Mouse (Mus musculus) retina, adult 2 months (tissue): ENCODE data around the gene Klhl26.
"Not testable (repeated sequence)": the region's sequence is repeated elsewhere in the genome, so short reads cannot be mapped to it uniquely, and the experiment has no call there.

Source experiments
- DNase-seq: peaks from one replicate; pipeline ENCODE4 v3.0.0-alpha.2; 2012; ENCODE audit warnings: low read depth, low spot score

Gene Klhl26

GRCm38 (mm10) chr8:70476333-70477268 lies at the start of gene Klhl26:
Gene Klhl26 (minus strand): TSS chr8:70476968.
- DNase-seq: peak; percentile 76

GRCm38 (mm10) chr8:70522592-70523403 lies 46.0 kb upstream of the Klhl26 start:
- peak; percentile 92 for DNase-seq

- no peak for DNase-seq
These were observed 42.8 kb upstream of the Klhl26 start for GRCm38 (mm10) chr8:70519606-70520005.

GRCm38 (mm10) chr8:70519043-70519442 lies 42.3 kb upstream of the Klhl26 start:
- DNase-seq: no peak

GRCm38 (mm10) chr8:70517940-70518643 lies 41.3 kb upstream of the Klhl26 start:
- DNase-seq: no peak

GRCm38 (mm10) chr8:70513441-70513840 lies 36.7 kb upstream of the Klhl26 start:
- DNase-seq: no peak

GRCm38 (mm10) chr8:70512253-70512903 lies 35.6 kb upstream of the Klhl26 start:
- no peak for DNase-seq

- DNase-seq: no peak
These were observed 35.0 kb upstream of the Klhl26 start for GRCm38 (mm10) chr8:70511770-70512169.

GRCm38 (mm10) chr8:70511174-70511573 lies 34.4 kb upstream of the Klhl26 start:
- not testable (repeated sequence) for DNase-seq

GRCm38 (mm10) chr8:70510228-70510915 lies 33.6 kb upstream of the Klhl26 start, which contains the start of gene Uba52:
Gene Uba52 (minus strand): TSS chr8:70510801.
- DNase-seq: peak; percentile 94

- DNase-seq: no peak
These were observed 32.6 kb upstream of the Klhl26 start for GRCm38 (mm10) chr8:70509281-70509952.

GRCm38 (mm10) chr8:70507027-70507393 lies 30.2 kb upstream of the Klhl26 start:
- no peak for DNase-seq

- DNase-seq: peak; percentile 76
These were observed 29.7 kb upstream of the Klhl26 start, which contains the start of gene Rex1bd for GRCm38 (mm10) chr8:70506328-70507026. Gene Rex1bd (minus strand): TSS chr8:70506752.

- DNase-seq: no peak
These were observed 29.0 kb upstream of the Klhl26 start for GRCm38 (mm10) chr8:70505698-70506327.

GRCm38 (mm10) chr8:70504851-70505250 lies 28.1 kb upstream of the Klhl26 start:
- no peak for DNase-seq

- no peak for DNase-seq
These were observed 27.5 kb upstream of the Klhl26 start for GRCm38 (mm10) chr8:70504291-70504716.

- DNase-seq: no peak
These were observed 26.4 kb upstream of the Klhl26 start for GRCm38 (mm10) chr8:70503062-70503750.

GRCm38 (mm10) chr8:70502540-70502939 lies 25.8 kb upstream of the Klhl26 start:
- no peak for DNase-seq
